Mouse (Mus musculus) testis, adult 2 months (tissue): ENCODE data around the gene Osbpl10. TPM values are rescaled to one million over a fixed set of nuclear protein-coding genes. Genes with fewer than 3 reads are reported as not detected.

Source experiments
- H3K27ac ChIP-seq: fragments of 200-500 bp; 2 replicates; pipeline ENCODE4 v1.5.1; 2012; ENCODE audit warnings: low read depth, low read length; ENCODE audit not compliant: control insufficient read depth, insufficient read depth
- H3K27me3 ChIP-seq: fragments of 200-500 bp; 2 replicates; pipeline ENCODE4 v1.6.1; 2012; ENCODE audit warnings: mild to moderate bottlenecking, low read length, moderate library complexity; ENCODE audit not compliant: control insufficient read depth, insufficient read depth
- H3K36me3 ChIP-seq: fragments of 200-500 bp; 2 replicates; pipeline ENCODE4 v1.6.1; 2012; ENCODE audit warnings: mild to moderate bottlenecking, low read length; ENCODE audit not compliant: control insufficient read depth, insufficient read depth
- H3K4me1 ChIP-seq: fragments of 200-500 bp; 2 replicates; pipeline ENCODE4 v1.6.1; 2012; ENCODE audit warnings: low read length; ENCODE audit not compliant: control insufficient read depth, insufficient read depth
- H3K4me3 ChIP-seq: fragments of 200-500 bp; 2 replicates; pipeline ENCODE4 v1.5.1; 2012; ENCODE audit warnings: low read depth, mild to moderate bottlenecking, low read length, moderate library complexity, mixed read lengths; ENCODE audit not compliant: control insufficient read depth
- CTCF ChIP-seq: fragments of 200-500 bp; IDR thresholded peaks from 2 replicates; pipeline ENCODE4 v1.5.1; 2012; ENCODE audit warnings: low read depth, mild to moderate bottlenecking, inconsistent platforms, low read length, moderate library complexity; ENCODE audit not compliant: control insufficient read depth, insufficient read depth, insufficient replicate concordance
- POLR2A ChIP-seq: fragments of 200-500 bp; IDR thresholded peaks from 2 replicates; pipeline ENCODE4 v1.6.1; 2012; ENCODE audit warnings: low read depth, mild to moderate bottlenecking, inconsistent platforms, low read length, moderate library complexity; ENCODE audit not compliant: control insufficient read depth
- polyA plus RNA-seq: library from polyadenylated mRNA; depleted of rRNA; stranded (reverse); fragments of >200 nt; gene quantifications from 2 replicates; pipeline ENCODE4 v1.2.3, GENCODE M21; 2012

Osbpl10 gene
- polyA plus RNA-seq, 1 experiment: 136 TPM

DNA sequence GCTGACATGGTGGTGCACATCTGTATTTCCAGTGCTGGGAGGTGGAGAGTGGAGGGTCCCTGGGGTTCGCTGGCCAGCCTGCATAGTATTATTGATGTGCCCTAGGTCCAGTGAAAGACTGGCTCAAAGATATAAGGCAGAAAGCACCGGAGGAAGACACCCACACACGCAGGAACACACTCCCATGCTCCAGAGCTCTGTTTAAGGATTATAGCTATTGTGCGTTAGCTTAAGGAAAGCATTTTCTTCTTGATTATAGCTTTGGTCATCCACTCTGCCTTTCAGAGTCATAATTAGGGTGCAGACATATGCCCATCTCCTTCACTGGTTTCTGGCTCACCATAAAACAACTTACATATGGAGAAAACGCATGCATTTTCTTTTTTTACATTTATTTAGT lies 200.8 kb downstream of the Osbpl10 start:
- Histone ChIP-seq H3K4me1 (no peaks in the 10 kb centered on the region), H3K36me3 (no peaks in the 10 kb centered on the region), H3K4me3 (no peak overlapping the region), H3K27ac (no peak overlapping the region), H3K27me3 (no peaks in the 10 kb centered on the region)
- TF ChIP-seq POLR2A (no peak), CTCF (no peak)

DNA sequence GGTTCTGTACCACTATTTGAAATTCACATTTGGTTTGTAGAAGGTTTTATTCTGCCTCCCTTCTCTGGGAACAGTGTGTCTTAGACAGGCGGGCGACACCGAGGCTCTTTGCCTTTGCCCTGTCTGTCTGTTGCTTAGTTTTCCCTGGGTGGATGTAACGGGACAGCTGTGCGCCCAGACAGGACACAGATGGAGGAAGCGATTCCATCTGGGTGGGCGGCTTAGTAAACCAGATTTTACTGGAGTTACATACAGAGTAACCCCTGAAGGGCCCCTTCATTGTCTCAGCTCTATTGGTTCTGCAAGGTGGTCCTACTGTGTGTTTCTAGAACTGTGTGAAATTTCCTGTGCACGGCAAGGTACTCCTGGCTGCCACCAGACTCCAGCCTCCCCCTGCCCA lies 201.6 kb downstream of the Osbpl10 start:
- Histone ChIP-seq H3K36me3 (no peaks in the 10 kb centered on the region), H3K4me1 (no peaks in the 10 kb centered on the region), H3K27ac (no peak overlapping the region), H3K4me3 (no peak overlapping the region), H3K27me3 (no peaks in the 10 kb centered on the region)
- TF ChIP-seq POLR2A (no peak), CTCF (no peak)

DNA sequence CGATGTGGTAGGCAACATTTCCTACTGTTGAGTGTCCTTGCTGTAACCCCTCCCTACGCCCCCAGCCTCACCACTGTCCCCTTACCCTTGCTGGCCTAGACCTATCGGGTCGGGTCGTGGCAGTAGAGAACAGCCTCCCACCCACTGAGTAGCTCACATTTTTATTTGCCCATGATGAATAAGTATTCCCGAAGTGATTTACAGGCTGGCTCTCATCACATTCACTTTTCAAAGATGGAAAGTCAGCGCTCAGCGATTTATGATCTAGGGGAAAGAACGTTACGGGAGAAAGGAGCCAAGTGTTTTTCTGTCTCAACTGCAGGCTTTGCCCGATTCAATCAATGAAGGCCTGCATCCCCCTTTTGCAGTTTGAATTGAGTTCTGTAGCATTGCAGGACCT lies 208.0 kb downstream of the Osbpl10 start:
- H3K27ac ChIP-seq: no peak overlapping the region
- TF ChIP-seq POLR2A (no peak), CTCF (no peak)
- no peaks in the 10 kb centered on the region for H3K27me3 ChIP-seq
- H3K4me1 ChIP-seq: peaks cover 2% of the 10 kb centered on the region; the same call in 1 of the 2 replicates
- H3K36me3 ChIP-seq: no peaks in the 10 kb centered on the region
- peak overlapping the region; percentile 18; the same call in 1 of the 2 replicates for H3K4me3 ChIP-seq

DNA sequence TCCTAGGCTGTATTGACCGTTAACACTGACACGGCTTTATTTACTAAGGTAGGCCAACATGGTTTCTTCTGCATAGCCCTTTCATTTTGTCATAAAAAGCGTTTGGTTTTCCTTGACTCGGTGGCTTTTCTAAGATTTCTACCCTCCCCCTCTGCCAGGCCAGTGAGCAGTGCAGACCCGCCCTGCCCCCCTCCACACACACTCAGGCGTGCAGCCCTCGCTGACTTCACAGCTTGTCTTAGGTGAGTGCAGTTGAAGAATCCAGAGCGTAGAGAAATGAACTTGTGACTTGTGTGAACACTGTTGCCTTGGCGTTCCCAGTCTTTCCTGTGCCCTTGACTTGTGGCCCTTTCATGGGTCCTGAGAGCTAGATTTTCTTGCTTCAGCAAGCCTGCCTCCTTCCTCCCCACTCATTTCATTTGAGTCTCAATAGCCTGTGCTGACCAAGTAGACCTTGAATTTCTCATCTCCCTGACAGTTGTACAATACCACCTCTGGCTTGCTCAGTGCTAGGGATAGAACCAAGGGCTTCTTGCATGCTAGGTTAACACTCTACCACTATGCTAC lies 212.1 kb downstream of the Osbpl10 start:
- TF ChIP-seq POLR2A (no peak), CTCF (no peak)
- no peak overlapping the region for H3K4me3 ChIP-seq

DNA sequence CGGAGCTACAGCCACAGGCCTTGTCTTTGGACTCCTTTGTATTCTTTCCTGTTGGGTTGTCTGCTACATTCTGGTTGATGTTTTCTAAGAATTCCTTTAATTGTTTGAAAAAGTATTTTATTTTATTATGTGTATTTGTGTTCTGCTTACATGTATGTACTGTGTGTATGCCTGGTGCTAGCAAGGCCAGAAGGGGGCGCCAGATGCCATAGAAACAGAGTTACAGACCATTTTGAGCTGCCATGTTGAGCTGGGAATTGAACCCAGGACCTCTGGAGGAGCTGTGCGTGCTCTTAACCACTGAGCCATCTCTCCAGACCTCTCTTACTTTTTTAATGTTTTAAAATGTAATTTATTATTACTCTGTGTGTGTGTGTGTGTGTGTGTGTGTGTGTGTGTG lies 214.5 kb downstream of the Osbpl10 start:
- TF ChIP-seq POLR2A (no peak), CTCF (peak; percentile 45; the same call in 1 of the 2 replicates)
- H3K4me1 ChIP-seq: peaks cover 2% of the 10 kb centered on the region; the same call in 1 of the 2 replicates
- H3K36me3 ChIP-seq: no peaks in the 10 kb centered on the region
- H3K4me3 ChIP-seq: no peak overlapping the region
- no peaks in the 10 kb centered on the region for H3K27me3 ChIP-seq
- H3K27ac ChIP-seq: no peak overlapping the region

More for the DNA sequence above, 212.1 kb downstream of the Osbpl10 start:
- Histone ChIP-seq H3K36me3 (no peaks in the 10 kb centered on the region), H3K4me1 (peaks cover 2% of the 10 kb centered on the region; the same call in 1 of the 2 replicates), H3K27me3 (no peaks in the 10 kb centered on the region), H3K27ac (no peak overlapping the region)

DNA sequence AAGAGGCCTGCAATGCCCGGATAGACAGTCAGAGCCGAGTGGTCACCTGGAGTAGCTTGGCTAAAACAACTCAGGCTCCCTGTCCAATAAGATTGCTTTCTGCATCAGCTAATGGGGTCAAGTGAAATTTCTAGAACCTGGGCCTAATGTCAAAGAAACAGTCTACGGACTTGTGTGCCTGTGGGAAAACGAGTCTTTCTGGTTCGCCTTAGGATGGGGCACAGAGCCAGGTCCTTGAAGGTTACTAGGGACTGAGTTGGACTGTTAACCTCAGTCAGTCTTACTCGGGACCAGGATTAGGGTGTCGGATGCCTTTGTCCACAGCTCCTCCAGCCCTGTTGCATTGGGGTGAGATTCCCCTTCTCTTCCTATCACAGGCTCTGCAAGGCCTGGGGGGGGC lies 218.7 kb downstream of the Osbpl10 start:
- no peaks in the 10 kb centered on the region for H3K27me3 ChIP-seq
- H3K36me3 ChIP-seq: no peaks in the 10 kb centered on the region
- TF ChIP-seq POLR2A (no peak), CTCF (no peak)
- no peak overlapping the region for H3K4me3 ChIP-seq
- no peaks in the 10 kb centered on the region for H3K4me1 ChIP-seq
- H3K27ac ChIP-seq: no peak overlapping the region

DNA sequence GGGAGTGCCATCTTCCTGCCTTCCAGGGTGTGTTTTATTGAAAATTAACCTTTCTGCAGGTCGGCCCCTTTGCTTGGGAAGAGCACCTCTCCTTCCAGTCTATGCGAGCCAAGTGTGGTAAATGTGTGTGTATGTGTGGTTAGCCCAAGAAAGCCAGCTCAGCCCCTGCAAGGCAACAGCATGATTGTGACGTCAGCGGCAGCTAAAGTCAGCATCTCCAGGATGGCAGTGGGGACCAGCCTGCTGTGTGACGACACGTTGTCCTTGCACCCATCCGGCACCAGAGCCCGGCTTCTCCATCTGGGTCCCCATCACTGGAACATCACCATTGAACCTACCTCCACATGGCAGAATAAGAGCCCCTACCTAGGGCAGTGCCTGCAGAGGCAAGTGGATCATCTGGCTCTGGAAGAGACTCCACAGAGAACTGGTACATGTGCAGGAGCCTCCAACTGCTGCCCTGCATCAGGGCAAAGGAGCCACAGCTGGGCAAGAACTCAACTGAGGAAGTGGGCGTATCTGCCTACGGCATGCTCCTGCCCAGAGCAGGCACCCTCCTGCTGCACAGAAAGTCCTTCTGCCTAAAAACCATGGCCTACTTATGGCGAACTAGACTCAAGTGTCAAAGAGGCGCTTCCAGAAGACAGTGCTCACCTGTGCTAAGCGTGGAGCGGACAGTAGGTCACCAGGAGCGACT lies 221.9 kb downstream of the Osbpl10 start:
- Histone ChIP-seq H3K4me1 (no peaks in the 10 kb centered on the region), H3K27ac (peak overlapping the region; percentile 15; the same call in 1 of the 2 replicates), H3K27me3 (no peaks in the 10 kb centered on the region), H3K4me3 (peak overlapping the region; percentile 62), H3K36me3 (no peaks in the 10 kb centered on the region)
- no peak for TF ChIP-seq CTCF
- peak; percentile 71; the same call in 1 of the 2 replicates for TF ChIP-seq POLR2A

DNA sequence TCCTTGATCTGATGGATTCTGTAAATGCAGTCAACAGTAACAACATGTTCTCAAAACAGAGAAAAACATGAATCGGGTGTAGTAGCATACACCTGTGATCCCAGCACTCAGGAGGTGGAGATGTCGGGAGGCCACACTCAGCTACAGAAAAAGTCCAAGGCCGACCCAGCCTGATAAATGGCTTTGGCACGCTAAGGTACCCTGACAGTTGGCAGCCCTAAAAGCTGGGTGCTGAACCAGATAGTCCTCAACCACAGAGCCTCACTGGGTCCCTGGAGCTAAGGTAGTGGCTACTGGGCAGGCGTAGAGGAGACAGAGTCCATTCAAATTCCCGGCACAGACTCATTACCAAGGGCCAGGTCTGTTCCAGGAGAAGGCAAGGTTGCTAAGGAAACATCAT lies 222.9 kb downstream of the Osbpl10 start:
- H3K27ac ChIP-seq: no peak overlapping the region
- no peaks in the 10 kb centered on the region for H3K27me3 ChIP-seq
- no peaks in the 10 kb centered on the region for H3K36me3 ChIP-seq
- H3K4me1 ChIP-seq: 0 out of 2 replicates have a peak, but pooled peaks cover 2% of the 10 kb centered on the region
- peak overlapping the region; percentile 8 for H3K4me3 ChIP-seq
- TF ChIP-seq CTCF: no peak
- TF ChIP-seq POLR2A: no peak
